Mouse (Mus musculus) testis, postnatal 10 days (tissue): ENCODE results near the gene Tfap2a.

Experiments used
- DNase-seq: peaks from one replicate; pipeline ENCODE4 v3.0.0; 2021; ENCODE audit warnings: low spot score

Gene Tfap2a

GRCm38 (mm10) chr13:40734316-40734965 is 3.7 kb downstream of the Tfap2a start:
- DNase-seq, result no peak

DNA sequence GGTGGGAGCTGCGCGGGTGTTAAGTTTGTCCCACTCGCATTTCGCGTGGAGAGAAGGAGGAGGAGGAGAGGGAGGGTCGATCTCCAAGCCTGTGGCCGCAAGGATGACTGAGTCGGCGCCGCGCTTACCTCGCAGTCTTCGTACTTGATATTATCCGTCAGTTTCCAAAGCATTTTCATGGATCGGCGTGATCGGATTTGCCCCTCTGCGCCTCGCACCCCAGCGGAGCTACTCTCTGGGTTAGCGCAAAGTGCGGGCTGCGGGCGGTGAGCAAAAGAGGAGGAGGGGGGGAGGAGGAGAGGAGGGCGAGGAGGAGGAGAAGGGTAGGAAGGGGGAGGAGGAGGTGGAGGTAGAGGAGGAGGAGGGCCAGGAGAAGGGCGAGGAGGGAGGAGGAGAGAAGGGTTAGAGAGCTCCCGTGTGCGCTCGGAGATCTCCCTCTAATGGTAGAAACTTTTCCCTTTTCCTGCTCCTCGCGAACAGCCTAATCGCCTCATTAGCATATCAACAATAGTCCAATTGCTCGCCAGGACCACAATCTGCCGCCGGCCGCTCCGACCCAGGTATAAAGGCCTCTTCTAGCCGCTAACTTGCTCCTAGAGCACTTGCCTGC is 4.5 kb downstream of the Tfap2a start:
- DNase-seq, result no peak

DNA sequence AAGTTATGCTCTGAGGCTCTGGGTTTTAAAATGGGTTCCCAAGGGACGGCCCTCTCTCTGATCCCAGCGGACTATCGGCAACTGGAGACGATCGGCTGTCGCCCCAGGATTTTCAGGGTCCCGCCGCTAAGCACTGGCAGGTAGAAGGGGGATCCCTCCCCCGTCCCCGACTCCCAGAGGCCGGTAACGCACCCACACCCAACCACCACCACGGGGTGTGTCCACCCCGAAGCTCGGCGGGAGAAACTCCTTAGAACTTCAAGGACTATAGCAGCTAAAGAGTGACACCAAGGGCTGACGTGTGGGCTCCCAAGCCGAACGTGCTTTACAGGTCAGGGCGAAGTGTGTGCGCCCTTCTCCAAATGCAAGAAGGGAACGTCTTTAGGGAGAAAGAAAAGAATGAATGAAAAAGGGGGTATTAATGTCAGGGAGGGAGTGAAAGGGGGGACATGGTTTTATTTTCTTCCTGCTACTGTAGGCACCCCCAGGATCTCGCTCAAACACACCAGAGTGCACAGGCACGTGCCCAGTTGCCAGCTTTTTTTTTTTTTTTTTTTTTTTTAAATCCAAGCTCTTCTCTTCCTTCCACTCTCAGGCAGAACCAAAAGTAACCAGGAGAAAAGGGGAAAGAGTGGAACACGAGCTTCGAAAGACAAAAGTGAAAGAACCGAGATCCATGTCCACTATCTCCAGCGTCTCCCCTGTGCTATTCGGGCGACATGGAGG is 5.2 kb downstream of the Tfap2a start:
- DNase-seq, result no peak

DNA sequence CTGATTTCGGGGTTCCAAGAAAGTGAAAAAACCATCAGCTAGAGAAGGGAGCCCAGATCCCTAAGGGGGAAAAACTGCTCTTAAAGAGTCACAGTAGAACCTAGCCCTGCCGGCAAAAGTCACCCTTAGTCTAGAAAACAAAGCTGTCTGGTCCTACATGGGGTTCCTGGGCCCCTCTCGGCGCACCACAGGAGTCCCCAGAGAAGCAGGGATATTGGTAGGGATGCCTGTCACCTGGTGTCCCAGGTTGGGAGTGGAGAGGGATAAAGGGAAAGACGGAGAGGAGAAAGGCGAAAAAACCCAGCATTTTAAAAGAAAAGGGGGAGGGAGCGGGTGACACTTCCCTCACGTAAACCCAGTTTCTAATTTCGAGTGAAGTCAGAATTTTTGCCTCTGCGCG is 6.1 kb downstream of the Tfap2a start:
- DNase-seq, result no peak

DNA sequence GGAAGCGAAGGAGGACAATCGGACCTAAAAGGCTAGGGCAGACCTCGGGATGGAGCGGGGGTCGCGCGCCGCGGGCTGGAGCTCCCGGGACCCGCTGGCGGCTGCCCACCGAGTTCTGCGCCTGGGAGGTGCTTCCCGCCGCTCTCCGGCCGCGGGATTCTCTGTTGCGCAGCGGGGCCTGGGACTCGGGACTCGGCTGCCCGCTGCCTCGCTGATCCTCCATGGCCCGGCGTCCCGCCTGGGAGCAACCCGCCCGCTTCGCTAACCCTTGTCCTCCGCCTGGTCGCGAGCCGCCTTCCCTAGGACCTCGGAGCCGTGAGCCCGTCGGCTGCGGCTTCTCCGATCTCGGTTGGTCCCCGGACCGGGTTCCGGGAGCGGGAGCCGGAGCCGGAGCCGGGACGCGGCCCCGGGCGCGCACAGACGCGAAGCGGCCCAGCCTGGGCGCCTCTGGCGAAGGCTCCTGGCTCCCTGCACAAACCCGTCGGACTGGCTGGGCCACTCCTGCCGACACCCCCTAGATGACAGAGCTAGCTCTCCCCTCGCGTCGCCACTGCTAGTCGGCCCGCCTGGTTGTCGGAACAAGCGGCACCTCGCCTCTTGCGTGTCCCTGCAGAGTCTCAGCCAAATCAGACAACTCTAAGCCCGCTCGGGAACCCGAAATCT is 6.9 kb downstream of the Tfap2a start:
- no peak for DNase-seq

DNA sequence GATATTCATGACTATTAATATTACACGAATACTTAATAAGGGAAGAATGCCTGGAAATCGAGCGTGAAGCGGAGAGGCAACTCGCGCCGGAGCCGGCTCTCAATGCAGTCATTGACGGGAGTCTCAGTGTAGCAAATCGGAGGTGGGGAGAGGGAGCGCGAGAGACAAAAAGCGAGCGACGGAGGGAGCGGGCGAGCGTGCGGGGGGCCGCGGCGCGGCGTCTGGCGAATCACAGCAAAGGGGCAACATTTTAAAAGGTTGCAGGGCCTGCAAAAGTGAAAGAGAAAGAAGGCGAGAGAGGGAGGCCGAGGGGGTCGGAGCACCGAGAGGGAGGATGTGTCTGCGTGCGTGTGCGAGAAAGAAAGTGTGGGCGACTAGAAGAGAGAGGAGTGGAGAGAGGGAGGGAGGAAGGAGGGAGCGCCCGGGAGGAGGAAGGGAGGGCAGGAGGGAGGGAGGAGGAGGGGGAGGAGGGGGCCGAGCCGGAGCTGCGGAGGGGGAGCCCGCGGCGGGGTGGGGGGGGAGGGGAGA is 7.5 kb downstream of the Tfap2a start:
- no peak for DNase-seq

- no peak for DNase-seq
These were observed 8.4 kb downstream of the Tfap2a start for GRCm38 (mm10) chr13:40729592-40730431.

GRCm38 (mm10) chr13:40729037-40729436 is 9.1 kb downstream of the Tfap2a start:
- no peak for DNase-seq

DNA sequence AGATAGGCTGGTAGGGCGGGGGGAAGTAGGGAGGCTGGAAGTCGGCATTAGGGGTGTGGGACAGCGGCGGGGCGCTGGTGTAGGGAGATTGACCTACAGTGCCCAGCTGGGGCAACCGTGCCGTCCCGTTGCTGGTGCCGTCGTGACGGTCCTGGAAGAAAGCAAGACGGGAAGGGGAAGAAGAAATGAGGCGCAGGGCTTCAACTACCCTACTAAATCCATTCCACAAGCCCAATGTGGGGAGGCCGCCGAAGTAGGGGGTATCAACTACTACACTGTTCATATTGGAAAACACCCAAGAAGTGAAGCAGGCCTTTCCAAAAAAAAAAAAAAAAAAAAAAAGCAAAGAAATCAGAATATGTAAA is 9.6 kb downstream of the Tfap2a start:
- DNase-seq, result no peak

DNA sequence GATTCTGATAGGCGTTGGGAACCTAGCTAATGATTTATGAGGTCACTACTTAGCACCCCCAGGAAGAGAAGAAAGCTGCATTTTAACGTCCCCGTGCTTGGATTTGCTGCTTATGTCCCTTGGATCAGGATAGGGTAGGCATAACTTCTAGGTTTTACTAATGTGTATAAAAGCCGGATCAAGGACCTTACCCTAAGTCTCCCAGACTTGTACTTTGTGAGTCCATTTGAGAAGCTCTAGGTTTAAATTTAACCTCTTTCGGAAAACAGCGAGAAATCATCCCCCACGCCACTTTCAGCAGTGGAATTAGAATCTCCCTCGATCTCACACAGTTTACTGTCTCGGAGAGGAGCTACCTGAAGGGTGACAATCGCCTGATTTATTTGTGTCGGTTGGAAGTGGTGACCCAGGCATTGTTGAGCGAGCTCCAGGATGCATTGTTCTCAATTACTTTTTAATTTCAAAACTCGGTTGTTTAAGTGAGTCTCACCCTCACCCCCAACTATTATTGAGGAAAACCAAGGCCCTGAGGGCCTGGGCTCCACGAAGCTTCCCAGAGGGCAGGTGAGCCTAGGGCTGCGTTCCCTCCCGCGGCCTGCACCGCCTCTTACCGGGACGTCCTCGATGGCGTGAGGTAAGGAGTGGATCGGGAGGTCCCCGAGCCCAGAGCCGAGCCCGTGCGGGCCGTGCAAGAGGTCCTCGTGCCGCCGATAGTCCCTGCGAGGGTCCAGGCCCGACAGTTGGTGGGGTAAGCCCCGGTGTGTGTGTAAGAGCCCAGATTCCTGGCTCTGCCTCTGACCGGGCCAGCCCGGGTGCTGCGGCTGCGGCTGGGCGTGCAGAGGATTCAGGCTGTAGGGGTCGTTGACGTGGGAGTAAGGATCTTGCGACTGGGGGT is 10.2 kb downstream of the Tfap2a start:
- DNase-seq, result no peak

DNA sequence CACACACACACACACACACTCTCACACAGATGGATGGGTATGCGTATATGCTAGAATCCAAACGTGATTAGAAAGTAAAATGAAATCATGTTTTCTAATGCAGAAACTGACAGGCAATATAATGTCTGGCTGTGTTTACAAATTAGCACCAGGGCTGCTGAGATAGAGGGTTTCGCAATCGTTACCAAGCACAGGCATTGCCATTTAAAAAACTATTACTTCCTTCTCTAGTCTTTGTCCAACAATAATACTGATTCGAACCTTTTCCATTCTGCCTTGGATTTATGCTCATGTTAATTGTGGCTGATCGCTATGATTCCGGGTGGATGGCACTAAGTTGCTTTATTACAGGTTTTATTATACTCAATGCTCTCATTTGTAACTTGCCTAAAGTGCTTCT is 12.3 kb downstream of the Tfap2a start:
- no peak for DNase-seq

- DNase-seq, result no peak
These were observed 14.6 kb downstream of the Tfap2a start for GRCm38 (mm10) chr13:40723598-40723920.

DNA sequence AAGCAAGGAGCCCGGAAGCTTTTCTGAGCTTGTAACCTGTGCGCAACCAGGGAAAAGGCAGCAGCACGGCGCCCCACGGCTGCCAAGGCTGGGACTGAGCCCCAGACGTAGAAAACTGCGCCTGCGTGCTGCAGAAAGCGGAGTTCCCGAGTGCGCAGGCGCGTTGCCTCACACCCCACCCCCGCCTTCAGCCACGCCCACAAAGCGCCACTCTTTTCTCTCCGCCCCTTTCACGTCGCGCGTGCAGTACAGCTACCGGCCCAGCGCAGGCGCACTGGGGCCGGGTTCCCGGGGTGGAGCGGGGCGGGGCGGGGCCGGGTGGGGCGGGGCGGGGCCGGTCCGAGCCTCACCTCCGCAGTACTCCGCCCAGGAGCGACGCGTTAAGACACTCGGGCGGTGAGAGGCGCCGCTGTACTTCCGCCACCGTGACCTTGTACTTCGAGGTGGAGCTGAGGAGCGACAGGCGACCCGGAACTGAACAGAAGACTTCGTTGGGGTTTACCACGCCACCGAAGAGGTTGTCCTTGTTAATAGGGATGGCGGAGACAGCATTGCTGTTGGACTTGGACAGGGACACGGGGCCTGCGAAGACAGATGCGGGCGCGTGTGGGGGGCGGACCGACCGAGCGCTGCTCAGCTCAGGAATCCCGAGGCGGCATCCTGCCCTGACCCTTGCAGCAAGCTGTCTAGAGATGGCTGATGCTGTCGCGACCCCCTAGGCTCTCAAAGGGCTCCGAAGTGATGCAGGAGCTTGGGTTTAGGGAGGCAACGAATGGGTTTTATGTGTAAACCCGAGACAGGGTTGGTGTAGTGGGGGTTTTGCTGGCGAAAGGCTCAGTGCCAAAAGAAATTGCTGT is 15.2 kb downstream of the Tfap2a start:
- DNase-seq, result peak; percentile 98

DNA sequence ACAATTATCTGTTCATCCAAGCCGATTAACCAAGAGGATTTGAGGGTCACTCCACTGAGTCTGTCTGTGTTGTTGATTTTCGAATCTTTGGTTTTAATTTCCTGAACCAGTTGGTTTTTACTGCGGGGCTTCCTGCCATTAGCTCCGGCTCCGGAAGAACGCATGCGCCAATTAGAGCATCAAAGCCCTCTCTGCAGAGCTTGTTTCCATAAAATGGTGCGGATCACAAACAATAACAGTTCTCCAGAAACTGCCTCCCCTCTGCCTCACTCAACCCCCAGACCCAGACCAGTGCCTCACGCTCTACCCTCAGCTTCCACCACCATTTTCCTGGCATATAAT is 18.5 kb downstream of the Tfap2a start:
- DNase-seq, result no peak

GRCm38 (mm10) chr13:40719066-40719740 is 19.0 kb downstream of the Tfap2a start:
- DNase-seq, result no peak

GRCm38 (mm10) chr13:40716771-40717716 is 21.1 kb downstream of the Tfap2a start:
- no peak for DNase-seq

DNA sequence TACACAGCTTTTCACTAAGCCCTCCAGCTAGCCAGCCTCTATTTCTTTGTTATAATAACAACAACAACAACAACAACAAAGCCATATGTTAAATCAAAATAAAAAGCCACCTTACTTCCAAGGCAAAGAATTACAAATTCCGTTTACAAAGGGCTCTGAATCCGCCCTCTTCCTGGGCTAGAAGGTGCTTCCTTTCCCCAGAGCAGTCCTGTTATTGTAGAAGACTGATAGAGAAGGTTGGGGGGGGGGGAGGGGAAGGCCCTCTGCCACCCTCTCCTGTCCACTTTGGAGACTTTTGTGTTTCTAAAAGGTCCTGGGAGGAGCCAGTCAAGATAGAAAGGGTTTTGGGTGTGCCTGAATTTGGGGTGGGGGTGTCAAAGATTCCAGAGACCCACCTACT is 23.6 kb downstream of the Tfap2a start:
- DNase-seq, result no peak

- no peak for DNase-seq
These were observed 24.5 kb downstream of the Tfap2a start for GRCm38 (mm10) chr13:40713681-40714080.
